Mouse (Mus musculus) forebrain, embryonic 10.5 days (tissue): ENCODE results near the gene Nelfa. TPM values are rescaled to one million over a fixed set of nuclear protein-coding genes. Genes with fewer than 3 reads are reported as not detected.
A peak's percentile ranks its signal among the peaks of the same experiment; 100 is the strongest.
"Not testable (repeated sequence)": the region's sequence is repeated elsewhere in the genome, so short reads cannot be mapped to it uniquely, and the experiment has no call there.

Source experiments
- DNase-seq: peaks from one replicate; pipeline ENCODE4 v3.0.0-alpha.2; 2017; ENCODE audit warnings: low spot score; ENCODE audit errors: extremely low spot score
- H3K27ac ChIP-seq: fragments of 300-500 bp; sonication (generic); 2 replicates; pipeline ENCODE4 v1.5.1; 2016; ENCODE audit warnings: mild to moderate bottlenecking
- H3K27me3 ChIP-seq: fragments of 300-500 bp; sonication (generic); 2 replicates; pipeline ENCODE4 v1.6.1; 2016; ENCODE audit warnings: mild to moderate bottlenecking; ENCODE audit not compliant: poor library complexity, severe bottlenecking
- H3K36me3 ChIP-seq: fragments of 300-500 bp; sonication (generic); replicated peaks from 2 replicates; pipeline ENCODE4 v1.6.1; 2016; ENCODE audit warnings: mild to moderate bottlenecking, moderate library complexity
- H3K4me1 ChIP-seq: fragments of 300-500 bp; sonication (generic); 2 replicates; pipeline ENCODE4 v1.6.1; 2016
- H3K4me3 ChIP-seq: fragments of 300-500 bp; sonication (generic); 2 replicates; pipeline ENCODE4 v1.5.1; 2016; ENCODE audit warnings: mild to moderate bottlenecking, moderate library complexity
- H3K9me3 ChIP-seq: fragments of 300-500 bp; sonication (generic); 2 replicates; pipeline ENCODE4 v1.6.1; 2016; ENCODE audit warnings: mild to moderate bottlenecking, moderate library complexity
- WGBS: fragments of 180-500 bp; shearing (Covaris S2); methylation state at CpG from one replicate; pipeline ENCODE4 v1.1.7; 2016; 5-methylcytosine and 5-hydroxymethylcytosine counted together
- polyA plus RNA-seq: library from polyadenylated mRNA; unstranded; fragments of >200 nt; fragmentation: Nextera tagmentation; extraction: Ambion mirVana; gene quantifications from 2 replicates; pipeline ENCODE4 v1.2.1, GENCODE M21; 2016

The Nelfa gene
- polyA plus RNA-seq, 1 experiment from 2014 or later = 86.9 TPM

- Histone ChIP-seq H3K4me3 (peak overlapping the region; percentile 96), H3K4me1 (peaks cover 28% of the 10 kb centered on the region), H3K36me3 (peaks cover 44% of the 10 kb centered on the region), H3K27me3 (no peaks in the 10 kb centered on the region), H3K27ac (no peak overlapping the region), H3K9me3 (peaks cover 42% of the 10 kb centered on the region)
- 96% methylated on average over 2 of the region's 2 CpGs for WGBS
- DNase-seq = no peak
Measured at GRCm38 (mm10) chr5:33937230-33937629, 1.0 kb upstream of the Nelfa start.

DNA sequence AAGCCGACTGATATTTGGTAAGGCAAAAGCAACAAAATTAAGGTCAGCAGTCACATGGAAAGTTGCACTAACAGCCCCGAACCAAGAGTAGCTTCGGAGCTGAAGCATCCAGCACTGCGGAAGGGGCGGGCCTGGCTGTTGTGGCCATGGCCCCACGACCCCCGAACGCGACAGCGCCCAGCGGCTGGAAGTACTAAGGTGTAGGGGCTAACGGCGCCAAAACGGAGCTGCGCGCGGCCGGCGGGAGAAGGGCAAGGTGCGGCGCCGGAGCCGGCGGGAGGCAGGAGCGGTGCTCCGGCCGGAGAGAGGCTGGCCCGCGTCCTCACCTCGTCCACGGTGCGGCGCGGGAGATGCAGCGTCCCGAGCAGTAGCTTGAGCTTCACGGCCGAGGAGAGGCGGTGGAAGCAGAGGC lies 507 bp downstream of the Nelfa start:
- Histone ChIP-seq H3K27me3 (no peaks in the 10 kb centered on the region), H3K4me1 (peaks cover 28% of the 10 kb centered on the region), H3K36me3 (peaks cover 58% of the 10 kb centered on the region), H3K27ac (peak overlapping the region; percentile 95), H3K4me3 (peak overlapping the region; percentile 96), H3K9me3 (peaks cover 31% of the 10 kb centered on the region)
- no peak for DNase-seq
- WGBS = under 1% methylated on average over 39 of the region's 39 CpGs

DNA sequence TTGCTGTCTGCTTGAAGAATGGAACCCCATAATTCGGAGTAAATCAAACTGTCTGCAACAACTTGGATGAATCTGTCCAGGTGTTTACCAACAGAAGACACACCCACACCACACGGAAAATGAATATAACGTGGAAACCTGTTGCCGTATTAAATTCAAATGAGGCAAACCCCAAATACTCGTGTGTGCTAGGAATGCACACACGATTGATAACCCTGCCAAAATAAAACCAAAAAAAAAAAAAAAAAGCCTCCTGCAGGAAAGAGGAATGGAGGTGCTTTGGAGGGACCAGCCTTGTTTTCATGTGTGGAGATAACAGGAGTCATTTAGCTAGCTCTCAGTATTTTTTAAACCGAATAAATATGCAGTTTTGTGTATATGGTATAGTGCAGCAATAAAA lies 1.3 kb downstream of the Nelfa start:
- Histone ChIP-seq H3K4me3 (peak overlapping the region; percentile 96), H3K27me3 (no peaks in the 10 kb centered on the region), H3K27ac (no peak overlapping the region), H3K4me1 (peaks cover 28% of the 10 kb centered on the region), H3K36me3 (peaks cover 57% of the 10 kb centered on the region), H3K9me3 (peaks cover 30% of the 10 kb centered on the region)
- no peak for DNase-seq
- WGBS = 87% methylated on average over 7 of the region's 7 CpGs

- Histone ChIP-seq H3K27me3 (no peaks in the 10 kb centered on the region), H3K9me3 (peaks cover 30% of the 10 kb centered on the region), H3K4me1 (peaks cover 28% of the 10 kb centered on the region), H3K4me3 (peak overlapping the region; percentile 96; the same call in 1 of the 2 replicates), H3K27ac (no peak overlapping the region), H3K36me3 (peaks cover 57% of the 10 kb centered on the region)
- DNase-seq = no peak
- WGBS = 94% methylated on average over 2 of the region's 2 CpGs
Measured at GRCm38 (mm10) chr5:33934081-33934480, 2.1 kb downstream of the Nelfa start.

- no peak overlapping the region for H3K27ac ChIP-seq
- WGBS = 85% methylated on average over 2 of the region's 2 CpGs
- DNase-seq = no peak
- peaks cover 25% of the 10 kb centered on the region for H3K9me3 ChIP-seq
- H3K27me3 ChIP-seq = no peaks in the 10 kb centered on the region
- peaks cover 57% of the 10 kb centered on the region for H3K36me3 ChIP-seq
- H3K4me3 ChIP-seq = no peak overlapping the region
- peaks cover 28% of the 10 kb centered on the region for H3K4me1 ChIP-seq
Measured at GRCm38 (mm10) chr5:33932413-33932812, 3.8 kb downstream of the Nelfa start.

GRCm38 (mm10) chr5:33926170-33926569 lies 10.0 kb downstream of the Nelfa start:
- no peak for DNase-seq
- H3K4me3 ChIP-seq = no peak overlapping the region
- no peaks in the 10 kb centered on the region for H3K4me1 ChIP-seq
- no peak overlapping the region for H3K27ac ChIP-seq
- H3K9me3 ChIP-seq = peaks cover 30% of the 10 kb centered on the region
- no peaks in the 10 kb centered on the region for H3K27me3 ChIP-seq
- peaks cover 74% of the 10 kb centered on the region for H3K36me3 ChIP-seq

DNA sequence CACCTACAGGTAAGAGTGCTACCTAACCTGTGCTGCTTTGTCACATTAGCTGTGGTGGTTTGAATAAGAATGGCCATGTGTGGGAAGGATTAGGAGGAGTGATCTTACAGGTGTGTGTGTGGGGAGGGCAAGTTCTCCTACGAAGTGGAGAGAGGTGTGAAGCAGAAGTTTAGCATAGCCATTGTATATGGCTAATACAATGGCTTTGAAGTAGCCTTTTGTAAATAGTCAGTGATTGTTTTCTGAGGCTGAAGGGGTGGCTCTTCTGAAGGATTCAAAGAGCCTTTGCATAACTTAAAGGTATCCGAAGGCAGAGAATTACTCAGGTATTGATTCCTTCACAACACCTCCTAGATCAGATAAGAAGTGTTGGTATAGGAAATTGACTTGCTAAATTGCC lies 13.6 kb downstream of the Nelfa start:
- Histone ChIP-seq H3K36me3 (peaks cover 75% of the 10 kb centered on the region), H3K4me1 (no peaks in the 10 kb centered on the region), H3K27ac (no peak overlapping the region), H3K4me3 (no peak overlapping the region), H3K27me3 (no peaks in the 10 kb centered on the region), H3K9me3 (peaks cover 9% of the 10 kb centered on the region)
- no peak for DNase-seq
- WGBS = 43% methylated on average over 2 of the region's 2 CpGs

DNA sequence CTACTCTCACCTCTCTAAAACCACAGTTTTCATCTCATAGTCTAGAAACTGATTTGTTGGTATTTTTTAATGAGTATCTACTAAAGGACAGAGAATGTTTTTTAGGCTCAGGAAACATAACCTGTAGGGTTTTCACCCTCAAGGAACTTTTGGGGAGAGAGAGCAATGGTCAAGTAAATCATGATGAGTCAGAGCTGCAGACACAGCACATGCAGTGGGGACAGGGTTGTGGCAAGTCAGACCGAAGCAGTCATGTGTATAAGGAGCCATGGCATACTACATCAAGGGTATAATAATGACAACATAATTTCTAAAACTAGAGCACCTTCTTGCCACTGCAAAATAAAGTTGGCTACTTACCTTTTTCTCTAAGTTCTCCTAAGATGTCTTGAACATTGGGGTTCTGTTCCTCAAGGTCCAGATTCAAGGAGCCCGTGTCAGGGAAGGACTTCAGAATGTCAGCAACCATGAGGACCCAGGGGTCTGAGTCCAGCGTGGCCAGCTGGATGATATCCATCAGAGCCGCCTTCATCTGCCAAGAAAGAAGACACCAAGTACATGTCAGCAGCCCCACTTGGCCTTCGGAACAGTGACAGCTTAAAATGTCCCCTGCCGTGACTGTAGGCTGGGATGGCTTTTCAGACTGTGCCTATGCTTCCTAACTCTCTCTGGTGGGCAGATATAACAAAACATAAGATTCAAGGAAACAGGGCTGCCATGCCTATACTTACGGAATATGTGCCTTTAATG lies 14.6 kb downstream of the Nelfa start:
- 95% methylated on average over 7 of the region's 7 CpGs for WGBS
- Histone ChIP-seq H3K4me1 (no peaks in the 10 kb centered on the region), H3K27ac (no peak overlapping the region), H3K27me3 (no peaks in the 10 kb centered on the region), H3K36me3 (peaks cover 75% of the 10 kb centered on the region), H3K9me3 (peaks cover 9% of the 10 kb centered on the region), H3K4me3 (no peak overlapping the region)
- DNase-seq = no peak

DNA sequence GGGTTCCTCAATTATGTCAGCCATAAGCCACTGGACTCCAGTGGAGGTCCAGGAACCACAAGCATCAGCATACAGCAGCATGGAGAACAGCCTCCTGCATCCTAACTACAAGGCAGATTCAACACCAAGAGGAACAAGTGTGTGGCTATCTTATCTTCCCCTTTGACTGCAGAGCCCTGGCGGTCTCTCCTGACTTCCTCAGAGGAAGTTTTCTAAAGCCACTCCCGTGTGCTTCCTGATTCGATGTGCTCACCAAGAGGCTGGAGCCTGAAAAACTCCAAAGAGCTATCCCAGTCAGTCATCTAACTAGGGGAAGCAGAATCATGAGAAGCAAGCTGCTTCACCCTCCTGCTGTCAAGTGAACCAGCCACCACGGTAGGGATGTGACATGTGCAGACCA lies 15.3 kb downstream of the Nelfa start:
- no peaks in the 10 kb centered on the region for H3K27me3 ChIP-seq
- no peak for DNase-seq
- peaks cover 75% of the 10 kb centered on the region for H3K36me3 ChIP-seq
- H3K9me3 ChIP-seq = peaks cover 6% of the 10 kb centered on the region; the same call in 1 of the 2 replicates
- no peak overlapping the region for H3K4me3 ChIP-seq
- H3K27ac ChIP-seq = no peak overlapping the region
- 88% methylated on average over 4 of the region's 4 CpGs for WGBS
- H3K4me1 ChIP-seq = no peaks in the 10 kb centered on the region

DNA sequence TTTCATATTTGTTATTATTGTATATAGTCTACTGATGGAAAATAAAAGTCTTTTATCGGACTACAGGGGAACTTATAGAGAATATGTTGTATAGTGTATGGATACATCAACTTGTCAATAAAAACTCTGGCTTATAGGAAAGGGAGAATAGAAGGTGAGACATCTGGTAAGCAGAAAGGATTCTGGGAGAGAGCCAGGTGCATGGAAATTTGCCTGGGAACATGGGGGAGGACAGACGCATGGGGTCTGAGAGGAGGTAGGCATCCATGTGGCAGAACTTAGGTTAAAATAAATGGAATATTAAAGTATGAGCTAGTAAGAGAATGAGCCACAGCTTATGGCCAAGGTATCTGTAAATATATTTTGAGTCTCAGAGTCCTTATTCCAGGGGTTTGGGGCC lies 16.2 kb downstream of the Nelfa start:
- no peaks in the 10 kb centered on the region for H3K27me3 ChIP-seq
- H3K4me3 ChIP-seq = no peak overlapping the region
- WGBS = 95% methylated on average over 2 of the region's 2 CpGs
- no peak for DNase-seq
- peaks cover 75% of the 10 kb centered on the region for H3K36me3 ChIP-seq
- no peak overlapping the region for H3K27ac ChIP-seq
- no peaks in the 10 kb centered on the region for H3K4me1 ChIP-seq
- peaks cover 2% of the 10 kb centered on the region; the same call in 1 of the 2 replicates for H3K9me3 ChIP-seq

DNA sequence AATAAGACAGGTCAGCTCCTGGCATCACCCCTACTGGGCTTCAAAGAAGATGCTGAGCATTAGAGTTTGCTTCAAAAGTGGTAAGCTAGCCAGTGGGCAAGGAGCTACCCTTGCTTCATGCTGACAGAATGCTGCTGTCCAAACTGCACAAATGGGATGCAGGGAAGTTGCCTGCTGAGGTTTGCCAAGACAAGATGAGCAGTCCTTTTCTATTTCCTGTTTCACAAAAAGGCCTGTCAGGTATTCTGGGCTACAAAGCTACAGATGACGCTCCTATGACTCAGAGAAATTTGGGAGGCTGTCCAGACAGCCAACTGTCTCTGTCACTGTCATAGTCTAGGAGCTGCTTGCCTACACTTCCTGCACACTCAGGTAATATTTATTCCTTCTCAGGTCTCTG lies 16.7 kb downstream of the Nelfa start:
- Histone ChIP-seq H3K4me1 (no peaks in the 10 kb centered on the region), H3K36me3 (peaks cover 79% of the 10 kb centered on the region), H3K9me3 (peaks cover 2% of the 10 kb centered on the region; the same call in 1 of the 2 replicates), H3K27ac (no peak overlapping the region), H3K4me3 (no peak overlapping the region), H3K27me3 (no peaks in the 10 kb centered on the region)
- DNase-seq = no peak
- 95% methylated on average over 1 of the region's 1 CpGs for WGBS

GRCm38 (mm10) chr5:33916616-33917015 lies 19.6 kb downstream of the Nelfa start:
- H3K27me3 ChIP-seq, DNase-seq, H3K4me3 ChIP-seq, H3K9me3 ChIP-seq, H3K4me1 ChIP-seq, H3K27ac ChIP-seq: not testable (repeated sequence)
- peaks cover 91% of the 10 kb centered on the region for H3K36me3 ChIP-seq
- 98% methylated on average over 2 of the region's 2 CpGs for WGBS

- H3K36me3 ChIP-seq = peaks cover 75% of the 10 kb centered on the region
- not testable (repeated sequence) for H3K4me1 ChIP-seq, DNase-seq, H3K27me3 ChIP-seq, H3K4me3 ChIP-seq, H3K9me3 ChIP-seq, H3K27ac ChIP-seq
Measured at GRCm38 (mm10) chr5:33915031-33915430, 21.2 kb downstream of the Nelfa start.
